Mouse (Mus musculus): Measurements from ENCODE around the gene Ado. TPM values are rescaled to one million over a fixed set of nuclear protein-coding genes. Genes with fewer than 3 reads are reported as not detected.

Gene Ado
- total and polyA plus RNA-seq, 2 experiments = 7.0 to 8.5 TPM

DNA sequence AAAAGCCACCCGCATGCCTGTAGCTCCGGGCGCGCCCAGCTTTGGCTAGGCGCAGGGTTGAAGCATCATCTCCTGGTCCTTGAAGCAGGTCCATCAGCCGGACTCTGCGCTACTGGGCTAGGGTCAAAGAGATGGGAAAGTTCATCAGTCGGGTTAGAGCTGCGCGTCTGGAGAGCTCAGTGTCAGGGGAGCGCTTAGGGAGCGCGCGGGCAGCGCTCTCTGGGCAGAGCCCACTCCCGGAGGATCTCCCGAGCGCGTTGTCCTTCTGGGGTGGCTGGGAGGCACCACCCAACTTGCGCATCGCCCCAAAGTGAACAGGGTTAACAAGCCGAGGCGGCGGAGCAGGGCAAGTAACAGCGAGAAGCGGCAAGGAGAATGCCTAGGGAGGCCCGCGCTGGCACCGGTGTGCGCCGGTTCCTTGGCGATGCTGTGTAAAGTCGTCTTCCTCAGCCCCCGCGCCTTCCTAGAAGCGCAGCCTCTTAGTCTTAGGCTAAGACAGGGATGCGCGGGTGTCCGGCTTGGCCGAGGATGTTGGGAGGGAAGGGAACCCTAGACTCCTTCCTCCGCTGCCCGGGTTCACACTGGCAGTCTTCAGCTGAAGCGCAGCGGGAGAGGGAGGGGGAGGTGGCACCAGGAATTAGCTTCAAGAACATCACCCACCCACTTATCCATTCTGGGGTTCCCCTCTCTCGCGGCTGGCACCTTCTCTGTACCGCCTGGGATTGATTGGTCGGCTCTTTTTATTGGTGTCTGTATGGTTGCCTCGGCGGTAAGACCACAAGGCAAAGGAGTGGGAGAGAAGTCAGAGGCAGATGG is 10.0 kb downstream of the Ado start:
- H3K9ac ChIP-seq (ENCODE audit: low read depth, low read length) = no peak overlapping the region
- no peaks in the 10 kb centered on the region for H3K79me2 ChIP-seq (ENCODE audit: control insufficient read depth, insufficient read depth, low read length)
- peak overlapping the region; percentile 11; the same call in 1 of the 2 replicates for H3K4me3 ChIP-seq (ENCODE audit: insufficient read depth, low read depth, low read length)
- H3K36me3 ChIP-seq (ENCODE audit: control insufficient read depth, insufficient read depth, low read length) = no peaks in the 10 kb centered on the region
- H3K27ac ChIP-seq (replicated peaks; ENCODE audit: insufficient read depth, low read depth, low read length) = no peak overlapping the region
- H3K4me1 ChIP-seq (ENCODE audit: control insufficient read depth, insufficient read depth, low read length) = peaks cover 3% of the 10 kb centered on the region; the same call in 1 of the 2 replicates
- no peak for TF ChIP-seq POLR2A (IDR thresholded peaks at IDR 0.05; ENCODE audit: extremely low read depth, insufficient read depth, low read length)
- no peak for TF ChIP-seq CTCF (IDR thresholded peaks at IDR 0.05; ENCODE audit: low read depth, low read length)
- 3% methylated on average over 50 of the region's 50 CpGs for WGBS
- peaks cover 20% of the 10 kb centered on the region for H3K27me3 ChIP-seq (ENCODE audit: control insufficient read depth, insufficient read depth, low read length)
- no peak for DNase-seq (ENCODE audit: extremely low read depth, low read depth, low spot score)

- H3K27me3 ChIP-seq (ENCODE audit: control insufficient read depth, insufficient read depth, low read length) = peaks cover 22% of the 10 kb centered on the region
- no peak overlapping the region for H3K27ac ChIP-seq (replicated peaks; ENCODE audit: insufficient read depth, low read depth, low read length)
- TF ChIP-seq POLR2A (IDR thresholded peaks at IDR 0.05; ENCODE audit: extremely low read depth, insufficient read depth, low read length) (no peak), CTCF (IDR thresholded peaks at IDR 0.05; ENCODE audit: low read depth, low read length) (no peak)
- 2% methylated on average over 19 of the region's 19 CpGs for WGBS
- H3K79me2 ChIP-seq (ENCODE audit: control insufficient read depth, insufficient read depth, low read length) = no peaks in the 10 kb centered on the region
- peak overlapping the region; percentile 20; the same call in 1 of the 2 replicates for H3K4me3 ChIP-seq (ENCODE audit: insufficient read depth, low read depth, low read length)
- peaks cover 3% of the 10 kb centered on the region; the same call in 1 of the 2 replicates for H3K4me1 ChIP-seq (ENCODE audit: control insufficient read depth, insufficient read depth, low read length)
- no peaks in the 10 kb centered on the region for H3K36me3 ChIP-seq (ENCODE audit: control insufficient read depth, insufficient read depth, low read length)
- H3K9ac ChIP-seq (ENCODE audit: low read depth, low read length) = no peak overlapping the region
- no peak for DNase-seq (ENCODE audit: extremely low read depth, low read depth, low spot score)
Measured at GRCm38 (mm10) chr10:67538106-67538505, 10.6 kb downstream of the Ado start.

- Histone ChIP-seq H3K9ac (ENCODE audit: low read depth, low read length) (peak overlapping the region; percentile 68), H3K4me3 (ENCODE audit: insufficient read depth, low read depth, low read length) (peak overlapping the region; percentile 59), H3K4me1 (ENCODE audit: control insufficient read depth, insufficient read depth, low read length) (peaks cover 3% of the 10 kb centered on the region; the same call in 1 of the 2 replicates), H3K79me2 (ENCODE audit: control insufficient read depth, insufficient read depth, low read length) (no peaks in the 10 kb centered on the region), H3K27me3 (ENCODE audit: control insufficient read depth, insufficient read depth, low read length) (peaks cover 23% of the 10 kb centered on the region), H3K36me3 (ENCODE audit: control insufficient read depth, insufficient read depth, low read length) (no peaks in the 10 kb centered on the region), H3K27ac (replicated peaks; ENCODE audit: insufficient read depth, low read depth, low read length) (no peak overlapping the region; the same call in 1 of the 2 replicates)
- DNase-seq (ENCODE audit: extremely low read depth, low read depth, low spot score) = peak; percentile 90
- TF ChIP-seq POLR2A (IDR thresholded peaks at IDR 0.05; ENCODE audit: extremely low read depth, insufficient read depth, low read length) (no peak), CTCF (IDR thresholded peaks at IDR 0.05; ENCODE audit: low read depth, low read length) (no peak)
- WGBS = under 1% methylated on average over 51 of the region's 51 CpGs
Measured at GRCm38 (mm10) chr10:67537151-67537994, 11.4 kb downstream of the Ado start.

DNA sequence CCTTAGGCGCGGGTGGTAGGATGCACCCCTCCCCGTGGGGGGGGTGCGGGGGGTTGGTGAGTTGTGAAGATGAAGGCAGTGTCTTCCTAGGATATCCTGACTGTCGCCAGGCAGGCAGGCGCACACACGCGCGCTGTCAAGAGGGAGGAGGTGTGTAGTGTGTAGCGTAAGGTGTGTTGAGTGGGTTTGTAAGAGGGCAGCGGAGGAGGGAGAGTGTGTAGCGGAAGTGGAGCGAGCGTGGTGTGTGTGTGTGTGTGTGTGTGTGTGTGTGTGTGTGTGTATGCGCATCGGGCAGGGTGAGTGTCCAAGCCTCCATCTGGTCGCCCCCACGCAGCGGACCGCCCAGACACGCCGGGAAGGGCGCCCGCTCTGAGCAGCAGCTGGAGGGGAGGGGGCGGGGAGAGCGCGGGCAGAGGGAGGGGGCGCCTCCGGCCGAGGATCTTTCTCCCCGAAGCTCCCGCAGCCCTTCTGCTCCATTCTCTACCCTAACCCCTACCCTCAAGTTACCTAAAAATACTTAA is 12.1 kb downstream of the Ado start:
- no peak for TF ChIP-seq POLR2A (IDR thresholded peaks at IDR 0.05; ENCODE audit: extremely low read depth, insufficient read depth, low read length)
- no peak for TF ChIP-seq CTCF (IDR thresholded peaks at IDR 0.05; ENCODE audit: low read depth, low read length)
- 2% methylated on average over 18 of the region's 32 CpGs for WGBS
- peak overlapping the region; percentile 49 for H3K4me3 ChIP-seq (ENCODE audit: insufficient read depth, low read depth, low read length)
- H3K36me3 ChIP-seq (ENCODE audit: control insufficient read depth, insufficient read depth, low read length) = no peaks in the 10 kb centered on the region
- H3K27ac ChIP-seq (replicated peaks; ENCODE audit: insufficient read depth, low read depth, low read length) = no peak overlapping the region
- H3K27me3 ChIP-seq (ENCODE audit: control insufficient read depth, insufficient read depth, low read length) = peaks cover 23% of the 10 kb centered on the region
- H3K79me2 ChIP-seq (ENCODE audit: control insufficient read depth, insufficient read depth, low read length) = no peaks in the 10 kb centered on the region
- peak; percentile 15 for DNase-seq (ENCODE audit: extremely low read depth, low read depth, low spot score)
- H3K4me1 ChIP-seq (ENCODE audit: control insufficient read depth, insufficient read depth, low read length) = peaks cover 3% of the 10 kb centered on the region; the same call in 1 of the 2 replicates
- H3K9ac ChIP-seq (ENCODE audit: low read depth, low read length) = peak overlapping the region; percentile 63

- H3K36me3 ChIP-seq (ENCODE audit: control insufficient read depth, insufficient read depth, low read length) = no peaks in the 10 kb centered on the region
- WGBS = under 1% methylated on average over 35 of the region's 35 CpGs
- H3K4me3 ChIP-seq (ENCODE audit: insufficient read depth, low read depth, low read length) = peak overlapping the region; percentile 43; the same call in 1 of the 2 replicates
- H3K4me1 ChIP-seq (ENCODE audit: control insufficient read depth, insufficient read depth, low read length) = peaks cover 3% of the 10 kb centered on the region; the same call in 1 of the 2 replicates
- no peak overlapping the region for H3K27ac ChIP-seq (replicated peaks; ENCODE audit: insufficient read depth, low read depth, low read length)
- DNase-seq (ENCODE audit: extremely low read depth, low read depth, low spot score) = peak; percentile 44
- no peak overlapping the region for H3K9ac ChIP-seq (ENCODE audit: low read depth, low read length)
- TF ChIP-seq CTCF (IDR thresholded peaks at IDR 0.05; ENCODE audit: low read depth, low read length) (peak; percentile 91), POLR2A (IDR thresholded peaks at IDR 0.05; ENCODE audit: extremely low read depth, insufficient read depth, low read length) (no peak)
- no peaks in the 10 kb centered on the region for H3K79me2 ChIP-seq (ENCODE audit: control insufficient read depth, insufficient read depth, low read length)
- peaks cover 23% of the 10 kb centered on the region for H3K27me3 ChIP-seq (ENCODE audit: control insufficient read depth, insufficient read depth, low read length)
Measured at GRCm38 (mm10) chr10:67535972-67536371, 12.8 kb downstream of the Ado start.

All from liver, adult 2 months (tissue).